In the genomic region with DNA sequence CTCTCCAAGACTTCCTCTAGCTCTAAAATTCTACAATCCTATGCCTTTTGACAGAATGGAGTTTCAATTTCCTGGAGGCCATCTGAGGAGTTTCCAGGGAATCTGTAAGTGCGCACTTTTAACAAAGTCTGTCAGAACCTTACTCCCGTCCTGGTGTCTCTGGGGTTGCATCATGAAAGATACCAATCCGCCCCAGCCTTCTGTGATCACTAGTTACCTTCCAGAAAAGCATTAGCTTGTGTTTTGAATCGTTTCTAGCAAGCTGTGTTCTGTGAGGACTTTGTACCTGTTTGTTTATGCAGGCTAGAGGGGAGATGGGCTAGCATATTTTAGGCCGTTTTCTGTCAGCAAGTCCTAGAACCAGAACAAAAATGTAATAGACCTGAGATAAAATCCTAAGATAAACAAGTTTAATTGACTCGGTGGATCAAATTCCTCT, we compare ENCODE assay signal across 8 mouse cellular contexts. TPM values are rescaled to one million over a fixed set of nuclear protein-coding genes. Genes with fewer than 3 reads are reported as not detected.
DNase-seq lines count a peak whose midpoint lies in the region; ATAC-seq and TF ChIP-seq lines count a peak whose summit lies in the region.

No protein-coding gene starts in this region.

- ATAC-seq in forebrain, embryonic 15.5 days (replicated peaks) = no peak
- no peak for ATAC-seq in liver, embryonic 16.5 days (ENCODE audit: low read depth)

- DNase-seq in heart, embryonic 10.5 days (ENCODE audit: low spot score) = no peak
- DNase-seq in heart, adult 18-20 months = no peak
- no peak for DNase-seq in frontal cortex, postnatal 14 days (ENCODE audit: low spot score in 2 of 2)
- DNase-seq in adrenal gland, postnatal 14 days = no peak
- DNase-seq in adrenal gland, adult (ENCODE audit: inconsistent age in 2 of 2, low spot score in 1 of 2) = no peak

- peak overlapping the region; percentile 86 for H3K27ac ChIP-seq in heart, embryonic 10.5 days
- no peak overlapping the region for H3K27ac ChIP-seq in forebrain, embryonic 15.5 days (replicated peaks)
- peak overlapping the region; percentile 51 for H3K27ac ChIP-seq in liver, embryonic 16.5 days (ENCODE audit: low read length)

- no peak overlapping the region for H3K9ac ChIP-seq in forebrain, embryonic 15.5 days (replicated peaks)
- H3K9ac ChIP-seq in liver, embryonic 16.5 days (ENCODE audit: low read depth, low read length) = peak overlapping the region; percentile 65; the same call in 1 of the 2 replicates

- TF ChIP-seq CTCF in E14TG2a.4 (conservative IDR thresholded peaks at IDR 0.05; ENCODE audit: low read length) = no peak

- peaks cover 23% of the 10 kb centered on the region for H3K36me3 ChIP-seq in heart, embryonic 10.5 days
- peaks cover 33% of the 10 kb centered on the region for H3K36me3 ChIP-seq in E14TG2a.4 (ENCODE audit: insufficient read depth, low read length)
- H3K36me3 ChIP-seq in forebrain, embryonic 15.5 days = no peaks in the 10 kb centered on the region
- H3K36me3 ChIP-seq in liver, embryonic 16.5 days (ENCODE audit: control insufficient read depth, insufficient read depth) = no peaks in the 10 kb centered on the region

- H3K4me3 ChIP-seq in heart, embryonic 10.5 days = peak overlapping the region; percentile 65
- peak overlapping the region; percentile 87 for H3K4me3 ChIP-seq in E14TG2a.4 (replicated peaks; ENCODE audit: low read length)
- H3K4me3 ChIP-seq in forebrain, embryonic 15.5 days = peak overlapping the region; percentile 56; the same call in 1 of the 2 replicates
- H3K4me3 ChIP-seq in liver, embryonic 16.5 days (ENCODE audit: low read depth, low read length) = peak overlapping the region; percentile 67

- H3K4me1 ChIP-seq in heart, embryonic 10.5 days = peaks cover 20% of the 10 kb centered on the region
- peaks cover 19% of the 10 kb centered on the region for H3K4me1 ChIP-seq in E14TG2a.4 (replicated peaks; ENCODE audit: low read depth, low read length)
- H3K4me1 ChIP-seq in forebrain, embryonic 15.5 days = peaks cover 15% of the 10 kb centered on the region
- peaks cover 15% of the 10 kb centered on the region for H3K4me1 ChIP-seq in liver, embryonic 16.5 days (ENCODE audit: control insufficient read depth, low read depth, low read length)

- H3K4me2 ChIP-seq in forebrain, embryonic 15.5 days (replicated peaks) = peak overlapping the region; percentile 69
- H3K4me2 ChIP-seq in liver, embryonic 16.5 days (ENCODE audit: low read depth, low read length) = peak overlapping the region; percentile 73

- H3K27me3 ChIP-seq in heart, embryonic 10.5 days (ENCODE audit: insufficient read depth, poor library complexity, severe bottlenecking) = no peaks in the 10 kb centered on the region
- H3K27me3 ChIP-seq in E14TG2a.4 (ENCODE audit: insufficient read depth, low read length) = no peaks in the 10 kb centered on the region; the same call in 1 of the 2 replicates
- H3K27me3 ChIP-seq in forebrain, embryonic 15.5 days = no peaks in the 10 kb centered on the region
- no peaks in the 10 kb centered on the region for H3K27me3 ChIP-seq in liver, embryonic 16.5 days (ENCODE audit: control insufficient read depth, insufficient read depth, low read depth, low read length)

- no peaks in the 10 kb centered on the region for H3K9me3 ChIP-seq in heart, embryonic 10.5 days
- no peaks in the 10 kb centered on the region for H3K9me3 ChIP-seq in E14TG2a.4 (ENCODE audit: low read length)
- H3K9me3 ChIP-seq in forebrain, embryonic 15.5 days = no peaks in the 10 kb centered on the region
- no peaks in the 10 kb centered on the region for H3K9me3 ChIP-seq in liver, embryonic 16.5 days (replicated peaks; ENCODE audit: control insufficient read depth, low read length)

- 29% methylated on average over 6 of the region's 6 CpGs for WGBS in heart, embryonic 10.5 days
- WGBS in forebrain, embryonic 15.5 days = 58% methylated on average over 6 of the region's 6 CpGs
- WGBS in liver, embryonic 16.5 days (ENCODE audit: insufficient replicate concordance) = 48% methylated on average over 6 of the region's 6 CpGs

RNA-seq across cellular contexts. Expression of gene Stard5, which starts 0.9 kb away (rescaled TPM):
- 28.9 and 31.9 TPM in 2 replicates for polyA plus RNA-seq in heart, embryonic 10.5 days (2016; fragmentation: Nextera tagmentation; extraction: Ambion mirVana)
- total RNA-seq in heart, adult 18-20 months (2021) = 10 to 100 TPM in 1 of 2 experiments, 1 to 10 TPM in 1; 7.5 to 10.9 TPM
- 6.8 and 6.9 TPM in 2 replicates for polyA plus RNA-seq in forebrain, embryonic 15.5 days (2015; fragmentation: Nextera tagmentation; extraction: Ambion mirVana)
- polyA plus RNA-seq in liver, embryonic 16.5 days (2015; fragmentation: Nextera tagmentation; extraction: Ambion mirVana) = 19.2 and 25.3 TPM in 2 replicates
- 32.8 and 40.5 TPM in 2 replicates for total RNA-seq in adrenal gland, postnatal 14 days (2021)

RNA-seq across cellular contexts. Expression of gene Tmc3, which starts 48.0 kb away (rescaled TPM):
- polyA plus RNA-seq in heart, embryonic 10.5 days (2016; fragmentation: Nextera tagmentation; extraction: Ambion mirVana) = 0.21 and 0.35 TPM in 2 replicates
- total RNA-seq in heart, adult 18-20 months (2021) = under 1 TPM; 0.10 to 0.17 TPM
- polyA plus RNA-seq in forebrain, embryonic 15.5 days (2015; fragmentation: Nextera tagmentation; extraction: Ambion mirVana) = 0.28 and 0.50 TPM in 2 replicates
- 0.07 and 0.48 TPM in 2 replicates for polyA plus RNA-seq in liver, embryonic 16.5 days (2015; fragmentation: Nextera tagmentation; extraction: Ambion mirVana)
- 0.30 and 0.90 TPM in 2 replicates for total RNA-seq in adrenal gland, postnatal 14 days (2021)
